Mouse (Mus musculus) c-Kit-negative CD71-positive TER-119-positive erythroid progenitor cells, embryonic 14.5 days (primary cell): ENCODE measurements around the gene 4833423E24Rik.

Experiments used
- DNase-seq: peaks from one replicate; pipeline ENCODE4 v3.0.0-alpha.2; 2013; ENCODE audit warnings: low read depth, low spot score

Gene 4833423E24Rik

GRCm38 (mm10) chr2:85518879-85519278, at the start of gene 4833423E24Rik:
TSS of gene 4833423E24Rik (minus strand) at chr2:85519024.
- DNase-seq = no peak

GRCm38 (mm10) chr2:85561187-85561586, 42.4 kb upstream of the 4833423E24Rik start:
- DNase-seq = peak; percentile 3

GRCm38 (mm10) chr2:85560226-85560625, 41.4 kb upstream of the 4833423E24Rik start:
- no peak for DNase-seq

- DNase-seq = no peak
Measured at GRCm38 (mm10) chr2:85554806-85555205, 36.0 kb upstream of the 4833423E24Rik start.

- no peak for DNase-seq
Measured at GRCm38 (mm10) chr2:85533934-85534333, 15.1 kb upstream of the 4833423E24Rik start.

- DNase-seq = no peak
Measured at GRCm38 (mm10) chr2:85532082-85532778, 13.4 kb upstream of the 4833423E24Rik start.

- no peak for DNase-seq
Measured at GRCm38 (mm10) chr2:85522859-85523489, 4.2 kb upstream of the 4833423E24Rik start.

- DNase-seq = no peak
Measured at GRCm38 (mm10) chr2:85518292-85518691, 532 bp downstream of the 4833423E24Rik start.

GRCm38 (mm10) chr2:85510376-85510775, 8.4 kb downstream of the 4833423E24Rik start:
- DNase-seq = no peak

GRCm38 (mm10) chr2:85490396-85490795, 28.4 kb downstream of the 4833423E24Rik start:
- DNase-seq = no peak

GRCm38 (mm10) chr2:85466801-85467325, 52.0 kb downstream of the 4833423E24Rik start:
- no peak for DNase-seq

GRCm38 (mm10) chr2:85443539-85443938, 75.3 kb downstream of the 4833423E24Rik start, which contains the start of gene Olfr995:
TSS of gene Olfr995 (minus strand) at chr2:85443639.
- DNase-seq = no peak

GRCm38 (mm10) chr2:85442546-85442945, 76.3 kb downstream of the 4833423E24Rik start:
- DNase-seq = no peak

- DNase-seq = no peak
Measured at GRCm38 (mm10) chr2:85436351-85436750, 82.5 kb downstream of the 4833423E24Rik start, which contains the start of gene Olfr994. TSS of gene Olfr994 (minus strand) at chr2:85436451.
